Mouse (Mus musculus) layer of hippocampus, adult 8-10 months (tissue): ENCODE measurements at regions not wholly inside any gene's neighbourhood (a gene's known extent, or its start where the extent isn't known, plus 50 kb on each side); places are given as distances from the start of the nearest gene placed in this dataset.
A peak's percentile ranks its signal among the peaks of the same experiment; 100 is the strongest.

Experiments
- DNase-seq, 2 experiments: peaks; one replicate each; pipeline ENCODE4 v3.0.0; 2022; ENCODE audit warnings: low spot score in 2 of 2

GRCm38 (mm10) chr9:84285604-84286003, 360.7 kb downstream of the Bckdhb start:
- DNase-seq: no peak

GRCm38 (mm10) chr9:84295891-84296290, 370.9 kb downstream of the Bckdhb start:
- no peak for DNase-seq

- no peak for DNase-seq
Measured at GRCm38 (mm10) chr9:84296456-84296855, 371.5 kb downstream of the Bckdhb start.

- DNase-seq: no peak
Measured at GRCm38 (mm10) chr9:84304398-84304797, 379.5 kb downstream of the Bckdhb start.

- DNase-seq: no peak
Measured at GRCm38 (mm10) chr9:84318811-84319210, 393.9 kb downstream of the Bckdhb start.

- no peak for DNase-seq
Measured at GRCm38 (mm10) chr9:84319338-84319737, 394.4 kb downstream of the Bckdhb start.

- no peak for DNase-seq
Measured at GRCm38 (mm10) chr9:84323145-84323544, 398.2 kb downstream of the Bckdhb start.

GRCm38 (mm10) chr9:84331083-84331602, 406.2 kb downstream of the Bckdhb start:
- no peak for DNase-seq

- DNase-seq: peak; percentile 56 to 81
Measured at GRCm38 (mm10) chr9:84343435-84344095, 418.6 kb downstream of the Bckdhb start.

- no peak for DNase-seq
Measured at GRCm38 (mm10) chr9:84350223-84350622, 425.3 kb downstream of the Bckdhb start.

GRCm38 (mm10) chr9:84354409-84354808, 429.5 kb downstream of the Bckdhb start:
- no peak for DNase-seq

GRCm38 (mm10) chr9:84356167-84356566, 431.2 kb downstream of the Bckdhb start:
- DNase-seq: no peak

GRCm38 (mm10) chr9:84359879-84360278, 434.9 kb downstream of the Bckdhb start:
- DNase-seq: no peak

GRCm38 (mm10) chr9:84360484-84360883, 435.5 kb downstream of the Bckdhb start:
- DNase-seq: no peak

GRCm38 (mm10) chr9:84363478-84363877, 438.5 kb downstream of the Bckdhb start:
- no peak for DNase-seq

GRCm38 (mm10) chr9:84369200-84369599, 444.3 kb downstream of the Bckdhb start:
- no peak for DNase-seq

GRCm38 (mm10) chr9:84370260-84370659, 445.3 kb downstream of the Bckdhb start:
- no peak for DNase-seq

- DNase-seq: no peak
Measured at GRCm38 (mm10) chr9:84375746-84376145, 450.8 kb downstream of the Bckdhb start.

GRCm38 (mm10) chr9:84376621-84377020, 451.7 kb downstream of the Bckdhb start:
- no peak for DNase-seq

- no peak for DNase-seq
Measured at GRCm38 (mm10) chr9:84381942-84382341, 457.0 kb downstream of the Bckdhb start.

- no peak for DNase-seq
Measured at GRCm38 (mm10) chr9:84389831-84390230, 464.9 kb downstream of the Bckdhb start.

- no peak for DNase-seq
Measured at GRCm38 (mm10) chr9:84394536-84395314, 469.8 kb downstream of the Bckdhb start.

GRCm38 (mm10) chr9:84399481-84399880, 474.5 kb downstream of the Bckdhb start:
- DNase-seq: no peak
